Mouse (Mus musculus): ENCODE measurements around the gene Slc1a1.

DNA sequence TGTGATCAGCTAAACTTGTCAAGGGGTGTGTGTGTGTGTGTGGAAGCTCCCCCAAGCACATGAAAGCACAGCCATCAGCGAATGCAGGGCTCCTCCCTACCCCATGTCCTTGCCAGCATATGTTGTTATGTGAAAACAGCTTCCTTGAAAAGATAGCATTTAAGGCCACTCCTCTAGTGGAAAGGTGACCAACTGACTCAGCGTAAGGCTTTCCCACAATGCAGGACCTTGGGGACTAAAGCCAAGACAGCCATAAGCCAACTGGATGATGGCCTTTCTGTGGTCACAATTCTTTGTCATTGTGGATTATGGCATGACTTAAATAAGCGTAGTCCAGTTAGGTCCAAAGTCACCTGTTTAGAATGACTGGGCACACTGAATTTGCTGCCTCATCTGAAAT lies 100.0 kb downstream of the Slc1a1 start:
- no peak for TF ChIP-seq CTCF (IDR thresholded peaks at IDR 0.05; ENCODE audit: borderline replicate concordance, insufficient read depth, low read length)
- no peak for TF ChIP-seq POLR2A (IDR thresholded peaks at IDR 0.05; ENCODE audit: low read depth, low read length)
